Mouse (Mus musculus) liver, embryonic 13.5 days (tissue): ENCODE data around the gene Zbed5. TPM values are rescaled to one million over a fixed set of nuclear protein-coding genes. Genes with fewer than 3 reads are reported as not detected.
"Not testable (repeated sequence)": the region's sequence is repeated elsewhere in the genome, so short reads cannot be mapped to it uniquely, and the experiment has no call there.

Experiments used
- ATAC-seq: fragments of 200-750 bp; cut with Nextera tagmentation; 2 replicates; pipeline ENCODE4 v1.8.0; 2017; ENCODE audit warnings: low read depth, mild to moderate bottlenecking, moderate number of reproducible peaks, moderate library complexity
- DNase-seq: peaks from one replicate; pipeline ENCODE4 v3.0.0; 2022
- H3K27ac ChIP-seq: fragments of 300-500 bp; sonication (generic); 2 replicates; pipeline ENCODE4 v1.5.1; 2015; ENCODE audit warnings: moderate library complexity, mild to moderate bottlenecking, inconsistent platforms
- H3K27me3 ChIP-seq: fragments of 300-500 bp; sonication (generic); 2 replicates; pipeline ENCODE4 v1.6.1; 2015; ENCODE audit warnings: mild to moderate bottlenecking, inconsistent platforms
- H3K36me3 ChIP-seq: fragments of 300-500 bp; sonication (generic); 2 replicates; pipeline ENCODE4 v1.6.1; 2015; ENCODE audit warnings: mild to moderate bottlenecking, inconsistent platforms
- H3K4me1 ChIP-seq: fragments of 300-500 bp; sonication (generic); replicated peaks from 2 replicates; pipeline ENCODE4 v1.6.1; 2015; ENCODE audit warnings: inconsistent platforms
- H3K4me2 ChIP-seq: fragments of 300-500 bp; sonication (generic); 2 replicates; pipeline ENCODE4 v1.6.1; 2015; ENCODE audit warnings: inconsistent platforms, mild to moderate bottlenecking, moderate library complexity
- H3K4me3 ChIP-seq: fragments of 300-500 bp; sonication (generic); replicated peaks from 2 replicates; pipeline ENCODE4 v1.5.1; 2015; ENCODE audit warnings: mild to moderate bottlenecking, inconsistent platforms
- H3K9ac ChIP-seq: fragments of 300-500 bp; sonication (generic); 2 replicates; pipeline ENCODE4 v1.6.1; 2015; ENCODE audit warnings: mild to moderate bottlenecking, inconsistent platforms
- H3K9me3 ChIP-seq: fragments of 300-500 bp; sonication (generic); replicated peaks from 2 replicates; pipeline ENCODE4 v1.6.1; 2016; ENCODE audit warnings: inconsistent platforms
- WGBS: fragments of 180-500 bp; shearing (Covaris S2); methylation state at CpG from one replicate; pipeline ENCODE4 v1.1.7; 2015; ENCODE audit not compliant: insufficient replicate concordance; 5-methylcytosine and 5-hydroxymethylcytosine counted together
- polyA plus RNA-seq: library from polyadenylated mRNA; unstranded; fragments of >200 nt; fragmentation: Nextera tagmentation; extraction: Ambion mirVana; gene quantifications from 2 replicates; pipeline ENCODE4 v1.2.1, GENCODE M21; 2015

The Zbed5 gene
- polyA plus RNA-seq, 1 experiment from 2014 or later: 1.1 TPM

- peak overlapping the region; percentile 63 for H3K4me2 ChIP-seq
- WGBS: 48% methylated on average over 2 of the region's 2 CpGs
These were observed 44.8 kb downstream of the Zbed5 start for GRCm38 (mm10) chr5:129940281-129940680.

DNA sequence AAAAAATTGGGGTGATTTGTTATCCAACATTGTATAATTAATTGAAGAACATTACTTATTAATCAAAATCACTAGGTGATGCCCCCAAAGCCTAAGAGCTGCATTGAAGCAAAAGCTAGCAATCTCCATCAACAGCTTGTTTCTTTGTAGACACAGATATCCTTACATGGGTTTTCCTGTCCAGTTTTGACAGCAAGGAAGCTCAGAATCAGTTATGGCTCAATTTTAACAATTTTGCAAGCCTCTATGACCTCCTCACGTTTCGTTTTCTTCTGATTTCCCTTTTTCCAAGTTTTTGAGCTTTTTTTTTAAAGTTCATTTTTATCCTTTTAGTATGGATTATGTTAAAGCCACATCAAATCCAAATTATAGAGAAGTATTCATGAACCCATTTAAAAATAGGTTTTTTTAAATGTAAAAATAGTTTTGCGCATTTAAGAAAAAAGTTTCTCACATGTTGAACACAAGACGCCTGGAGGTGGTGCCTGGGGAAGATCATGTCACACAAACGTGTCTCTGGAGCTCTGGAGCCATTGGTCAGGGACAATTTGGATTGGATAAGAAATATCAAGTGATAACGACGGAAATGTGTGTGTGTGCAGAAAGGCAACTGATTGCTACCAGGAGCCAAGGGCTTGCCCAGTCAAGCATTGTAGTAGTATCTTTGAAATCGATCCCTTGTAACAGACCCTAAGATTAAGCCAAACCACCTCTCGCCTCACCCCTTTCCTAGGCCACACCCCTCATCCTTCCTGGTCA is 45.4 kb downstream of the Zbed5 start:
- no peaks in the 10 kb centered on the region for H3K27me3 ChIP-seq
- peaks cover 9% of the 10 kb centered on the region for H3K36me3 ChIP-seq
- H3K4me3 ChIP-seq: peak overlapping the region; percentile 63
- peak overlapping the region; percentile 63 for H3K4me2 ChIP-seq
- peak overlapping the region; percentile 56 for H3K9ac ChIP-seq
- peaks cover 27% of the 10 kb centered on the region for H3K4me1 ChIP-seq
- WGBS: 2% methylated on average over 9 of the region's 9 CpGs
- DNase-seq: no peak
- H3K9me3 ChIP-seq: no peaks in the 10 kb centered on the region
- ATAC-seq: peak; percentile 13
- peak overlapping the region; percentile 70 for H3K27ac ChIP-seq

More at GRCm38 (mm10) chr5:129940281-129940680, 44.8 kb downstream of the Zbed5 start:
- Histone ChIP-seq H3K27ac (peak overlapping the region; percentile 56), H3K9me3 (no peaks in the 10 kb centered on the region), H3K4me3 (no peak overlapping the region), H3K4me1 (peaks cover 24% of the 10 kb centered on the region), H3K27me3 (no peaks in the 10 kb centered on the region), H3K9ac (peak overlapping the region; percentile 35), H3K36me3 (peaks cover 5% of the 10 kb centered on the region)
- ATAC-seq (no peak), DNase-seq (no peak)

GRCm38 (mm10) chr5:129941495-129942045 is 46.0 kb downstream of the Zbed5 start, which contains the start of gene Vkorc1l1:
Gene Vkorc1l1, plus strand, starts transcription at chr5:129941970.
- H3K4me1 ChIP-seq: peaks cover 31% of the 10 kb centered on the region
- no peaks in the 10 kb centered on the region for H3K27me3 ChIP-seq
- peak within 1 kb of the TSS; percentile 93 for H3K4me3 ChIP-seq
- ATAC-seq (peak; percentile 94), DNase-seq (peak; percentile 97)
- no peaks in the 10 kb centered on the region for H3K9me3 ChIP-seq
- under 1% methylated on average over 59 of the region's 59 CpGs for WGBS
- H3K27ac ChIP-seq: peak within 1 kb of the TSS; percentile 96
- H3K9ac ChIP-seq: peak within 1 kb of the TSS; percentile 95
- peaks cover 9% of the 10 kb centered on the region for H3K36me3 ChIP-seq
- peak within 1 kb of the TSS; percentile 78 for H3K4me2 ChIP-seq

GRCm38 (mm10) chr5:129942073-129942939 is 46.8 kb downstream of the Zbed5 start:
- WGBS: under 1% methylated on average over 51 of the region's 82 CpGs
- H3K36me3 ChIP-seq: peaks cover 14% of the 10 kb centered on the region
- peaks cover 39% of the 10 kb centered on the region for H3K4me1 ChIP-seq
- not testable (repeated sequence) for H3K9me3 ChIP-seq, H3K27me3 ChIP-seq
- peak overlapping the region; percentile 93 for H3K4me3 ChIP-seq
- peak overlapping the region; percentile 96 for H3K27ac ChIP-seq
- DNase-seq: peak; percentile 44
- H3K4me2 ChIP-seq: peak overlapping the region; percentile 78
- H3K9ac ChIP-seq: peak overlapping the region; percentile 95
- peak; percentile 45 for ATAC-seq

DNA sequence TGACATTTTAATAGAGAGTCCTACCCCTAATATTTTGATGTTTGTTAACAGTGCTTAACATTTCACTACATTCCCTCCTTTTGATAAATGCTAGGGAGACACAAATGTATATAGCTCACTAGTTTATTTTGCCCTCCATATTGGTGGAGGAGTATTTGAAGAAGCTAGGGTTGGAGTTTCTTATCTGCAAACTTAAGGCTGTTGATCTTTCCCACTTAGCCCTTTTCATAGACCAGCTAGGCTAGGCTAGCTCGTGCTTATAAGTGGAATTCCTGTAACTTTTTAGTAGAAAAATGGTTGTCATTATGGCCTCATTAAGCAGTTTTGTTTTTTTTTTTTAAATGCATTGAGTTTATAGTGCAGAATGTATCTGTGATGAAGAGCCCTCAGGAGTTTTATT is 47.9 kb downstream of the Zbed5 start:
- Histone ChIP-seq H3K27ac (peak overlapping the region; percentile 66), H3K4me1 (peaks cover 50% of the 10 kb centered on the region), H3K4me3 (peak overlapping the region; percentile 93), H3K36me3 (peaks cover 21% of the 10 kb centered on the region), H3K4me2 (peak overlapping the region; percentile 59), H3K9ac (peak overlapping the region; percentile 57; the same call in 1 of the 2 replicates), H3K9me3 (no peaks in the 10 kb centered on the region), H3K27me3 (no peaks in the 10 kb centered on the region)
- DNase-seq (no peak), ATAC-seq (no peak)
- WGBS: 19% methylated on average over 1 of the region's 1 CpGs

DNA sequence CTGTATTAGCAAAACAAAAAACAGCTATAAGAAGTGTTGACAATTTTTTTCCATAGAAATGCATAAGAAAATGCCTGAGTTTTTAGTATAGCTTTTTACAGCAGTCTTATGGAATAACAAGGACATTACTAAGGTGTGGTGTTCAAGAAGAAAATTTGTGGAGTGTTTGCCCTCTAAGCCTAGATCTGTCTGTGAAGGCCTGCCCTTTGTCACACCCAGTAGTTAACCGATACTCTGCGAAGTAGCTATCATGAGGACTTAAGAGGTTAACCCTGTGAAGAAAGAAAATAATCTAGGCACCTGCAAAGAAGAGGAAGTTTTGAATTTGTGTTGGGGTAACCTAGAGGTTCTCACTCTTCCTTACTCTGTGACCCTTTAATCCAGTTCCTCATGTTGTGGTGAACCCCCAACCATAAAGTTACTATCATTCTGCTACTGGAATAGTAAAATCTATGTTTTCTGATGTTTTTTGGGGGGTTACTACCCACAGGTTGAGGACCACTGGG is 52.1 kb downstream of the Zbed5 start:
- peaks cover 24% of the 10 kb centered on the region for H3K36me3 ChIP-seq
- WGBS: 67% methylated on average over 2 of the region's 2 CpGs
- ATAC-seq: no peak
- no peaks in the 10 kb centered on the region for H3K9me3 ChIP-seq
- H3K4me3 ChIP-seq: no peak overlapping the region
- H3K9ac ChIP-seq: no peak overlapping the region; the same call in 1 of the 2 replicates
- no peak overlapping the region for H3K4me2 ChIP-seq
- DNase-seq: no peak
- peaks cover 57% of the 10 kb centered on the region for H3K4me1 ChIP-seq
- no peaks in the 10 kb centered on the region for H3K27me3 ChIP-seq
- H3K27ac ChIP-seq: peak overlapping the region; percentile 43; the same call in 1 of the 2 replicates

GRCm38 (mm10) chr5:129952143-129952542 is 56.6 kb downstream of the Zbed5 start:
- ATAC-seq (no peak), DNase-seq (no peak)
- Histone ChIP-seq H3K9ac (no peak overlapping the region), H3K36me3 (peaks cover 11% of the 10 kb centered on the region), H3K9me3 (no peaks in the 10 kb centered on the region), H3K27ac (0 out of 2 replicates have a peak overlapping the region, but pooled peaks have one; percentile 59), H3K4me2 (no peak overlapping the region), H3K4me3 (no peak overlapping the region), H3K27me3 (no peaks in the 10 kb centered on the region), H3K4me1 (peaks cover 69% of the 10 kb centered on the region)
- 51% methylated on average over 4 of the region's 4 CpGs for WGBS

Other genes with a start within 250 kb of the Zbed5 start
- 0.73 and 0.94 TPM in 2 replicates for gene Zfp11, start 225.6 kb upstream of the Zbed5 start, polyA plus RNA-seq
- not detected in 2 replicates for gene Sept14, start 187.2 kb upstream of the Zbed5 start, polyA plus RNA-seq
- 131 and 133 TPM in 2 replicates for gene Mrps17, start 180.2 kb upstream of the Zbed5 start, polyA plus RNA-seq
- 28.4 and 29.7 TPM in 2 replicates for gene Nipsnap2, start 170.7 kb upstream of the Zbed5 start, polyA plus RNA-seq
- gene Psph, start 108.3 kb upstream of the Zbed5 start, polyA plus RNA-seq: 82.6 and 91.1 TPM in 2 replicates
- gene Sumf2, start 48.7 kb upstream of the Zbed5 start, polyA plus RNA-seq: 24.9 and 35.0 TPM in 2 replicates
- 596 and 645 TPM in 2 replicates for gene Chchd2, start 8.3 kb upstream of the Zbed5 start, polyA plus RNA-seq
- 0.18 and 0.22 TPM in 2 replicates for gene Phkg1, start 2.8 kb downstream of the Zbed5 start, polyA plus RNA-seq
- gene Nupr1l, start 12.8 kb downstream of the Zbed5 start, polyA plus RNA-seq: 0.31 and 1.0 TPM in 2 replicates
- gene Vkorc1l1, start 46.2 kb downstream of the Zbed5 start, polyA plus RNA-seq: 22.9 and 29.4 TPM in 2 replicates
- 42.0 and 47.9 TPM in 2 replicates for gene Gusb, start 107.3 kb downstream of the Zbed5 start, polyA plus RNA-seq
- 37.8 and 45.2 TPM in 2 replicates for gene Asl, start 133.5 kb downstream of the Zbed5 start, polyA plus RNA-seq
- 31.6 and 34.4 TPM in 2 replicates for gene Crcp, start 133.6 kb downstream of the Zbed5 start, polyA plus RNA-seq
- 27.2 and 33.5 TPM in 2 replicates for gene Tpst1, start 177.6 kb downstream of the Zbed5 start, polyA plus RNA-seq
- 5.5 and 7.1 TPM in 2 replicates for gene Kctd7, start 249.1 kb downstream of the Zbed5 start, polyA plus RNA-seq